Mouse (Mus musculus): ENCODE results near the gene Ift80.

GRCm38 (mm10) chr3:68948918-68949317 is 55.5 kb downstream of the Ift80 start:
- no peak for TF ChIP-seq POLR2A (IDR thresholded peaks at IDR 0.05; ENCODE audit: borderline replicate concordance, extremely low read depth, low read depth, low read length)
- no peak for TF ChIP-seq CTCF (IDR thresholded peaks at IDR 0.05; ENCODE audit: insufficient read depth, low read length)
